Comparison of ENCODE assay signal across 8 mouse cellular contexts in the genomic region with DNA sequence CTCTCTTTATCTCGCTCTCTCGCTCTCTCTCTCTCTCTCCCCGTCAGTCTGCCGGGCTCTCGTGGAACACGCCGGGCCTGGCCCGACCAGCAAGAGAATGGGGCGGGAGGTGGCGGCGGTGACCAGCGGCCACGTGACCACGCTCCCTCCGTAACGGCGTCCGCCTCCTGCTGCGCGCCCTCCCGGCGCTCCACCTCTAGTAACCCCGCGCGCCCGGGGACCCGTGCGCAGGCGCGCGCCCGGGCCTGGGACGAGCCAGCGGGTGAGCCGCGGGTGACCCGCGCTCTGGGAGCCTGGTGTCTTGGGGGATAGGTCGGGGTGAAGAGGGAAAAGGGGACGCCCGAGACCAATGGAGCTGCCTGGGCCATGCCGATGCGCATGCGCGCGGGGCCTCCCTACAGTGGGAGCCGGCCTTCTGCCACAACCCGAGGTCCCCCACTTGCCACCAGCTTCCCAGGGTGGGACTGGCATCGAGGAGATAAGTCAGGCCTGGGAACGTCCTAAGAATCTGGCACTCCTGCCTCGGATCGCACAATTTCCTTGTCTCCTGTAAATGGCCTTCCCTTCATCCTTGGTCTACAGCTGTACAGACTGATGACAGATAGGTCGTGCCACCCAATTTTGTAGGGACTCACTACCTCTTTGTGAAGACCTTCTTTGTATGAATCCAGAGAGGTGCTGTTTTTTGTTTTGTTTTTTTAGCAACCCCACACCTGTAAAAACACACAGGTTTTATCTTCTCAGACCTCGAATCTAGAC. TPM values are rescaled to one million over a fixed set of nuclear protein-coding genes. Genes with fewer than 3 reads are reported as not detected.
DNase-seq lines count a peak whose midpoint lies in the region; ATAC-seq and TF ChIP-seq lines count a peak whose summit lies in the region.

A gene (minus strand): TSS at position 158 of the 759 bp plus-strand sequence.

- H3K36me3 ChIP-seq in E14TG2a.4 (ENCODE audit: insufficient read depth, low read length) = no peaks in the 10 kb centered on the region
- no peaks in the 10 kb centered on the region for H3K36me3 ChIP-seq in forebrain, embryonic 12.5 days (replicated peaks)
- H3K36me3 ChIP-seq in heart, postnatal 0 days (replicated peaks; ENCODE audit: control insufficient read depth, insufficient read depth, low read length) = no peaks in the 10 kb centered on the region
- H3K36me3 ChIP-seq in liver, embryonic 16.5 days (ENCODE audit: control insufficient read depth, insufficient read depth) = no peaks in the 10 kb centered on the region
- H3K36me3 ChIP-seq in neural tube, embryonic 13.5 days = no peaks in the 10 kb centered on the region
- no peaks in the 10 kb centered on the region for H3K36me3 ChIP-seq in testis, adult 2 months (ENCODE audit: control insufficient read depth, insufficient read depth, low read length)

- H3K27ac ChIP-seq in forebrain, embryonic 12.5 days = peak within 1 kb of the TSS; percentile 98
- peak within 1 kb of the TSS; percentile 99 for H3K27ac ChIP-seq in heart, postnatal 0 days (ENCODE audit: low read depth)
- peak within 1 kb of the TSS; percentile 94 for H3K27ac ChIP-seq in liver, embryonic 16.5 days (ENCODE audit: low read length)
- H3K27ac ChIP-seq in neural tube, embryonic 13.5 days (replicated peaks) = peak within 1 kb of the TSS; percentile 99
- H3K27ac ChIP-seq in testis, adult 2 months (ENCODE audit: control insufficient read depth, insufficient read depth, low read depth, low read length) = peak within 1 kb of the TSS; percentile 96

- DNase-seq in c-Kit-positive CD71-positive TER-119-positive erythroid progenitor cells, embryonic 14.5 days (ENCODE audit: low spot score) = peak; percentile 78
- DNase-seq in heart, postnatal 0 days (ENCODE audit: low spot score) = peak; percentile 93
- peak; percentile 94 to 96 for DNase-seq in kidney, postnatal 4 days

- H3K4me2 ChIP-seq in forebrain, embryonic 12.5 days = peak within 1 kb of the TSS; percentile 65
- peak within 1 kb of the TSS; percentile 80 for H3K4me2 ChIP-seq in heart, postnatal 0 days (ENCODE audit: low read depth, low read length)
- H3K4me2 ChIP-seq in liver, embryonic 16.5 days (ENCODE audit: low read depth, low read length) = peak within 1 kb of the TSS; percentile 86
- H3K4me2 ChIP-seq in neural tube, embryonic 13.5 days = peak within 1 kb of the TSS; percentile 79

- no peak for TF ChIP-seq CTCF in E14TG2a.4 (conservative IDR thresholded peaks at IDR 0.05; ENCODE audit: low read length)
- no peak for TF ChIP-seq CTCF in heart, postnatal 0 days (IDR thresholded peaks at IDR 0.05; ENCODE audit: low read depth)
- no peak for TF ChIP-seq CTCF in testis, adult 2 months (IDR thresholded peaks at IDR 0.05; ENCODE audit: control insufficient read depth, insufficient read depth, insufficient replicate concordance, low read depth, low read length)

- H3K4me1 ChIP-seq in E14TG2a.4 (replicated peaks; ENCODE audit: low read depth, low read length) = peaks cover 8% of the 10 kb centered on the region
- H3K4me1 ChIP-seq in forebrain, embryonic 12.5 days = peaks cover 8% of the 10 kb centered on the region
- H3K4me1 ChIP-seq in heart, postnatal 0 days (ENCODE audit: control insufficient read depth, insufficient read depth) = 0 out of 2 replicates have a peak, but pooled peaks cover 6% of the 10 kb centered on the region
- H3K4me1 ChIP-seq in liver, embryonic 16.5 days (ENCODE audit: control insufficient read depth, low read depth, low read length) = peaks cover 7% of the 10 kb centered on the region; the same call in 1 of the 2 replicates
- peaks cover 7% of the 10 kb centered on the region for H3K4me1 ChIP-seq in neural tube, embryonic 13.5 days (replicated peaks)
- H3K4me1 ChIP-seq in testis, adult 2 months (ENCODE audit: control insufficient read depth, insufficient read depth, low read length) = no peaks in the 10 kb centered on the region

- TF ChIP-seq EP300 in heart, postnatal 0 days (IDR thresholded peaks at IDR 0.05; ENCODE audit: low read depth) = peak; percentile 52; the same call in 1 of the 2 replicates

- peak within 1 kb of the TSS; percentile 83 for H3K4me3 ChIP-seq in E14TG2a.4 (replicated peaks; ENCODE audit: low read length)
- H3K4me3 ChIP-seq in forebrain, embryonic 12.5 days (replicated peaks) = peak within 1 kb of the TSS; percentile 78
- H3K4me3 ChIP-seq in heart, postnatal 0 days (ENCODE audit: low read depth, low read length) = peak within 1 kb of the TSS; percentile 91
- H3K4me3 ChIP-seq in liver, embryonic 16.5 days (ENCODE audit: low read depth, low read length) = peak within 1 kb of the TSS; percentile 82
- peak within 1 kb of the TSS; percentile 83 for H3K4me3 ChIP-seq in neural tube, embryonic 13.5 days
- peak within 1 kb of the TSS; percentile 89 for H3K4me3 ChIP-seq in testis, adult 2 months (ENCODE audit: control insufficient read depth, low read depth, low read length)

- TF ChIP-seq POLR2A in testis, adult 2 months (IDR thresholded peaks at IDR 0.05; ENCODE audit: control insufficient read depth, low read depth, low read length) = peak; percentile 89

- 2% methylated on average over 54 of the region's 54 CpGs for WGBS in forebrain, embryonic 12.5 days
- 2% methylated on average over 49 of the region's 54 CpGs for WGBS in heart, postnatal 0 days
- WGBS in liver, embryonic 16.5 days (ENCODE audit: insufficient replicate concordance) = 2% methylated on average over 54 of the region's 54 CpGs
- 3% methylated on average over 54 of the region's 54 CpGs for WGBS in neural tube, embryonic 13.5 days

- peak; percentile 96 for ATAC-seq in forebrain, embryonic 12.5 days (ENCODE audit: low FRiP score)
- ATAC-seq in heart, postnatal 0 days (ENCODE audit: insufficient read depth, low read depth) = peak; percentile 98
- ATAC-seq in liver, embryonic 16.5 days (ENCODE audit: low read depth) = peak; percentile 97
- peak; percentile 98 for ATAC-seq in neural tube, embryonic 13.5 days (ENCODE audit: low read depth)

- H3K9me3 ChIP-seq in E14TG2a.4 (ENCODE audit: low read length) = no peaks in the 10 kb centered on the region
- no peaks in the 10 kb centered on the region for H3K9me3 ChIP-seq in forebrain, embryonic 12.5 days
- H3K9me3 ChIP-seq in heart, postnatal 0 days (replicated peaks; ENCODE audit: control insufficient read depth, low read length) = no peaks in the 10 kb centered on the region
- no peaks in the 10 kb centered on the region for H3K9me3 ChIP-seq in liver, embryonic 16.5 days (replicated peaks; ENCODE audit: control insufficient read depth, low read length)
- H3K9me3 ChIP-seq in neural tube, embryonic 13.5 days = no peaks in the 10 kb centered on the region

- H3K9ac ChIP-seq in forebrain, embryonic 12.5 days = peak within 1 kb of the TSS; percentile 96
- peak within 1 kb of the TSS; percentile 97 for H3K9ac ChIP-seq in heart, postnatal 0 days (replicated peaks; ENCODE audit: low read depth, low read length)
- peak within 1 kb of the TSS; percentile 91 for H3K9ac ChIP-seq in liver, embryonic 16.5 days (ENCODE audit: low read depth, low read length)
- H3K9ac ChIP-seq in neural tube, embryonic 13.5 days = peak within 1 kb of the TSS; percentile 97

- peaks cover 10% of the 10 kb centered on the region; the same call in 1 of the 2 replicates for H3K27me3 ChIP-seq in E14TG2a.4 (ENCODE audit: insufficient read depth, low read length)
- H3K27me3 ChIP-seq in forebrain, embryonic 12.5 days = no peaks in the 10 kb centered on the region
- H3K27me3 ChIP-seq in heart, postnatal 0 days (ENCODE audit: control insufficient read depth, insufficient read depth, low read length) = no peaks in the 10 kb centered on the region
- H3K27me3 ChIP-seq in liver, embryonic 16.5 days (ENCODE audit: control insufficient read depth, insufficient read depth, low read depth, low read length) = no peaks in the 10 kb centered on the region
- H3K27me3 ChIP-seq in neural tube, embryonic 13.5 days = no peaks in the 10 kb centered on the region
- no peaks in the 10 kb centered on the region for H3K27me3 ChIP-seq in testis, adult 2 months (ENCODE audit: control insufficient read depth, insufficient read depth, low read length)

RNA-seq across cellular contexts. Expression of the gene that starts here (rescaled TPM):
- 10.3 and 10.6 TPM in 2 replicates for polyA plus RNA-seq in forebrain, embryonic 12.5 days (2016; fragmentation: Nextera tagmentation; extraction: Ambion mirVana)
- total RNA-seq in heart, postnatal 0 days (2014; rRNA removed; ENCODE audit: low replicate concordance) = 16.4 and 40.9 TPM in 2 replicates
- 4.9 and 5.4 TPM in 2 replicates for polyA plus RNA-seq in heart, postnatal 0 days (2015; fragmentation: Nextera tagmentation; extraction: Ambion mirVana)
- 3.9 and 4.3 TPM in 2 replicates for polyA plus RNA-seq in liver, embryonic 16.5 days (2015; fragmentation: Nextera tagmentation; extraction: Ambion mirVana)
- 8.7 and 9.4 TPM in 2 replicates for polyA plus RNA-seq in neural tube, embryonic 13.5 days (2015; fragmentation: Nextera tagmentation; extraction: Ambion mirVana)
- polyA plus RNA-seq in testis, adult 2 months (2012; rRNA removed) = 18.5 TPM in 2 replicates

Comparison
In these comparisons a context has a peak if more than half of its experiments do, and no peak if none do; other contexts are left out.
1. Peak in every context shown above with its lines: DNase-seq, ATAC-seq, H3K4me3 ChIP-seq and H3K27ac ChIP-seq.